Mouse (Mus musculus): ENCODE data around the gene Rnf126.

Gene Rnf126

DNA sequence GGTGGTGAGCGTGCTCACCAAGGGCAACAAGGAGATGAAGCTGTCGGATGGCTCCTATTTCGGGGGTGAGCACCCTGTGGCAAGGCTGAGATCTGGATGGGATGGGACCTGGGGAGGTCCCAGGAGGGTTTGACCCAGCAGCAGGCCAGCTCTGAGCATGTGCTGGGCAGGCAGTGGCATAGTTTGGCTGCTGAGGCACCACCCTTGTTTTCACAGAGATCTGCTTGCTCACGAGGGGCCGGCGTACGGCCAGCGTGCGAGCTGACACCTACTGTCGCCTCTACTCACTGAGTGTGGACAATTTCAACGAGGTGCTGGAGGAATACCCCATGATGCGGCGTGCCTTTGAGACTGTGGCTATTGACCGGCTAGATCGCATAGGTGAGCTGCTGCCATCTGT is 32.9 kb downstream of the Rnf126 start:
- no peak for DNase-seq (ENCODE audit: low read depth, low spot score)

DNA sequence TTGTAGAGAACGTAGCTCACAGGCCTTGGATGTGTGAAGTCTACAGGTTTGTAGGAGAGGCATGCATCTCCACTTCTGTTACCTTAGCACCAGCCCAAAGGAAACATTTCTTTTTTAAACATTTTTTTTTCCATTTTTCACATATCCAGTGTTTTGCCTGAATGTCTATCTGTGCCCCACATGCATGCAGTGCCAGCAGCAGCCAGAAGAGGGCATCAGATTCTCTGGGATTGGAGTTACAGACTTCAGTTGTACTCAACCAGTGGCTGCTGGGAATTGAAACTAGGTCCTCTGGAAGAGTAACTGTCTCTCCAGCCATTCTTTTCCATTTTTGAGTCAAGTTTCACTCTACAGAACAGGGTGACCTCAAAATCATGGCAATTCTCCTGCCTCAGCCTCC is 34.3 kb downstream of the Rnf126 start:
- DNase-seq (ENCODE audit: low read depth, low spot score): no peak

DNA sequence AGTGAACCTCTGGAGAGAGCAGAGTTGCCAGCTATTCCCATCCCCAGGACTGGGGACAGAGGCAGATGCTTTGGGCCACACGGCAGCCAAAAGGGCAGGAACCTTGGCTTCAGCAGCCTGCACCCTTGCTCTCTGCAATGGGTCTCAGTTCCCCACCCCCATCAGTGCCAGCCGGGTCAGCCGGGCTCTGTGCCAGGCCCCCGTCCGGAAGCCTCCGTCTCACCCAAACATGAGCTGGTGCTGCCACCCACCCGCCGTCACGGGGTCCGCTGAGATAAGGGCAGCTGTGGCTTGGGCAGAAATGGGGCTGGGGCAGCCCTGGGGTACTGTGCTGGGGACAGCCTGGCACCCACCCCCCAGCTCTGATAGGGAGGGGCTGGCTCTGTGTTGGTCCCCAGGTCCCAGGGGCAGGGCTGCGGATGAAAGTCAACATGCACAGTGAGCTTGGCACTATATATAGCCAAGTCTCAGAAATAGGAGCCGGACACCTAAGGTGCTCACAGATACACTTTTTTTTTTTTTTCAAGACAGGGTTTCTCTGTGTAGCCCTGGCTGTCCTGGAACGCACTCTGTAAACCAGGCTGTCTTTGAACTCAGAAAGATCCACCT is 37.3 kb downstream of the Rnf126 start:
- DNase-seq (ENCODE audit: low read depth, low spot score): no peak

DNA sequence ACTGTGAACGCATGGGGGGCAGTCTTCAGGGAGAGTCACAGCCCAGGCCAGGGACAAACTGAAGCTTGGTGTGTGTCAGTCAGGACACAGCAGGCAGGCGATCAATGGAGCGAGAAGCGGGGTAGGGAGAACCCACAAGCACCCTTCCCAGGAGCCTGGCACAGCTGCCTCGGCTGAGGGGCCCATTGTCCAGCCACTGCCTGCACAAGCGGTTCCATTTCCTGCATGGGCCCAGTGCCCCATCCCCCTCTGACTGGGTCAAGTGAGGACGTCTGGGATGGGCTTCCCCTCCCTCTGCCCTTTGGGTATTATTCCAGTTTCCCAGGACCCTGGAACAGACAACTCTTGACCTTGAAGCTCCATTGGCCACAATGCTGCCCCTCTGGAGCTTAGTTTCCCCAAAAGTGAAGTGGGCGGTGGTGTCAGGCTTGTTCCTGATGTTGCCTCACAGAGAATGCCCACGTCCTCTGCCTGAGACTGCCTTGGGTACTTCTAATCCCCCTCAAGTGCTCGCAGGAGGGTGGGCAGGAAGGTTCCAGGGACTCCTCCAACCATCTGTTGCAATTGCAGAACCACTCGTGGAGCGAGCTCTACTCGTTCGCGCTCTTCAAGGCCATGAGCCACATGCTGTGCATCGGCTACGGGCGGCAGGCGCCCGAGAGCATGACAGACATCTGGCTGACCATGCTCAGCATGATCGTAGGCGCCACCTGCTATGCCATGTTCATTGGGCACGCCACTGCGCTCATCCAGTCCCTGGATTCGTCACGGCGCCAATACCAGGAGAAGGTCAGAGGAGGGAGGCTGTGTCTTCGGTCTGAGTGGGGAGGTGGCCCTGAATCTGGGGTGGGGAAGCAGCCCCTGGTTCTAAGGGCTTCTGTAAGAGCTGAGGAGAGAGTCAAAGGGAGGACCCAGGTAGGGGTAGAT is 38.2 kb downstream of the Rnf126 start:
- no peak for DNase-seq (ENCODE audit: low read depth, low spot score)

DNA sequence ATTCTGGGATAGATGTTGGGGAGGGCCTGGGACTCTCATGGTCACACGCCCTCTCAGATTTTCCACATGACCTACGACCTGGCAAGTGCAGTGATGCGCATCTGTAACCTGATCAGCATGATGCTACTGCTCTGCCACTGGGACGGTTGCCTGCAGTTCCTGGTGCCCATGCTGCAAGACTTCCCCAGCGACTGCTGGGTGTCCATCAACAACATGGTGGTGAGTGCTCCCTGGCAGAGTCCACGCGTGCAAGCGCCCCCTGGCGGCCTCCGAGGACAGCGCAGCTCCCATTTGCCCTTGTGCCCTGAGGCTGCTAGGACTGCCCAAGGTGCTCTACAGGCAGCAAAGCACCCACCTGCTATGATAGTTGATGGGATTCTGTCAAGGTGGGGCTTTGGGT is 40.7 kb downstream of the Rnf126 start:
- no peak for DNase-seq (ENCODE audit: low read depth, low spot score)

DNA sequence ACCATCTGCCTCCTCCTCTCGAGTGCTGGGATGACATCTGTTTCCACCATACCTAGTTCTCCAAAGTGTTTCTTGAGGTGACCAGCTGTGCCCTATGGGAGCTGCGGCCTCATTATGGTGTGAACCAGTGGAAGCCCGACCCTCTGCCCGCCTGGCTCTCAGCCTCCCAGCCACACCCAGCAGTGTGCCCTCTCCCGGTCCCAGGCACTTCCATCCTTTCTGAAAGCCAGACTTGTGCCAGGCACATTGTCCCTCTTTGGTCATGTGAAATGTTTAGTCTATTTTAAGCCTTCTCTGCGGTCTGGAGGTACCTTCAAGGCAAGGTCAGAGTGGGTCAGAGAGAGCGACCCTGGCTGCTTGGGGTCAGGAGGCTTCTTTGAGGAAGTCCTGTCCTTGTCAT is 43.1 kb downstream of the Rnf126 start:
- DNase-seq (ENCODE audit: low read depth, low spot score): no peak

DNA sequence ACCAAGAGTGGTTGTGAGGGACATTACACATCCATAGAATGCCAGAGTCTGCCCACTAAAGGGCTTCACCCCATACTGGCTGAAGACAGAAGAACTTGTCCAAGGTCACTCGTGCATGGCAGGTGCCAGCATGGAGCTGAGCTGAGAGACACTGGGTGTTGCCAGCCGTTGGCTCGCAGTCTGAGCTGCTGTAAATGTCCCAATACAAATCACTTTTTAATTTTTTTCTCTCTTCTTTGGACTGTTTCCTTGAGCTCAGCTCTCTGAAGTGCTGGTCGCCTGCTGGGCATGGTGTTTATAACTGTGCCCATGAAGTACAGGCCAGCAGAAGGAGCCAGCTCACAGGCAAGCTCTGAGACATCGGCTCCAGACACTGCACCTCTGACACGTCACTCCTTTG is 43.7 kb downstream of the Rnf126 start:
- DNase-seq (ENCODE audit: low read depth, low spot score): no peak

DNA sequence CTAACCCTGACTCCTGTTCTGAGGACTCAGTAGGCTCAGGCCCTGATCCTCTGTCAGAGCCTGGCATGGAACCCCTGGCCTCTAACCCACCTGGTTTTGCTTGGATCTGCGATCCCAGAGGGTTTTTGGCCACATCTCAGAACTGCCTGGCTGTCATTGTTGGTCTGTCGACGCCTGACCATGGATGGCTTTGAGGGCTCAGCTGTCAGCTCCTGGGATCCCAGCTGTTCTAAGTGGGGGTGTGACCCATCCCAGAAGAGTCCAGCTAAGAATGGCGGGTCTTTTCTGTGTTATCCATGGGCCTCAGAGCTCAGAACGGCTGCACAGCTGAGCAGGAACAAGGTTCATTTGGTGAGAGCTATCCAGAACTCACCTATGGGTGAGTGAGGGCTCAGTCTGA is 45.7 kb downstream of the Rnf126 start:
- no peak for DNase-seq (ENCODE audit: low read depth, low spot score)

DNA sequence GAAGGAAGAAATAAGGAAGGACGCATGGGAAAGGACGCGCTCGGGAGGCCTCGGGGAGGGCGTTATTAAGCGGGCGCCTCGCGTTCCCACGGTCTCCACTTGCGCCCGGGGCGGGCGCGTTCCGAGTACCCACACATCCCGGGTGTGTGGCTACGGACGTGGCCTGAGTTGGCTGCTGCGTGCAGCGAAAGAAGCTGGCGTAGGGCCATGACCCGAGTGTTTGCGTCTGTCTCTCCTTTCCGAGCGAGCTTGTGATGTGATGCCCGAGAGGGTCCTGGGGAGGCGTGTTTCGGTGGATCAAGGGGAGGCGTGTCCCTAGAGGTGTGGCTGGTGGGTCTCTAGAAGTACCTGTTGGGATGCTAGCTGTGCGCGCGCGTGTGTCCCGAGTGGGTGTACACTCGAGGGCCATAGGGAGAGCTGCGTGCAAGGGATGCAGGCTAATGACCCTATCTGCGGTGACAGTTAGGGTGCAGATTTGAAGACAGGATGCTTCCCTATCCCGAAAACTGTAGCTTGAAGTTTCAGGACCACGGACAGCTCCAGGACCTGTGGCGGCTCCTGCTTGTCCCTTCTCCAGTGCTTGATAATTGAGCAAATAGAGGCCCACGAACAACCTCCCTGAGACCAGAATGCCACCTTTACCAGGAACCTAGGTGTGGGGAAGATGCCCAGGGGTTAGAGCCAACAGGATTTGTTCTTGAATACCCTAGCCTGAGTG is 49.0 kb downstream of the Rnf126 start:
- no peak for DNase-seq (ENCODE audit: low read depth, low spot score)

DNA sequence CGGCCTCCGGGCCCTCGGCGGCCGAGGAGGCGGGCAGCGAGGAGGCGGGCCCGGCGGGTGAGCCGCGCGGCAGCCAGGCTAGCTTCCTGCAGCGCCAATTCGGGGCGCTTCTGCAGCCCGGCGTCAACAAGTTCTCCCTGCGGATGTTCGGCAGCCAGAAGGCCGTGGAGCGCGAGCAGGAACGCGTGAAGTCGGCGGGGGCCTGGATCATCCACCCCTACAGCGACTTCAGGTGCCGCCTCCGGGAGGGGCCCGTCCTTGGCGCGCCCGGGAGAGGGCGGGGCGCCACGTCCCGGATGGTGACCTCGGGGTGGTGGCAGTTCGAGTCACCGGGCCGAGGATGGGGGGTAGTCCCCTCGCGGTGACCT is 49.8 kb downstream of the Rnf126 start:
- DNase-seq (ENCODE audit: low read depth, low spot score): no peak

DNA sequence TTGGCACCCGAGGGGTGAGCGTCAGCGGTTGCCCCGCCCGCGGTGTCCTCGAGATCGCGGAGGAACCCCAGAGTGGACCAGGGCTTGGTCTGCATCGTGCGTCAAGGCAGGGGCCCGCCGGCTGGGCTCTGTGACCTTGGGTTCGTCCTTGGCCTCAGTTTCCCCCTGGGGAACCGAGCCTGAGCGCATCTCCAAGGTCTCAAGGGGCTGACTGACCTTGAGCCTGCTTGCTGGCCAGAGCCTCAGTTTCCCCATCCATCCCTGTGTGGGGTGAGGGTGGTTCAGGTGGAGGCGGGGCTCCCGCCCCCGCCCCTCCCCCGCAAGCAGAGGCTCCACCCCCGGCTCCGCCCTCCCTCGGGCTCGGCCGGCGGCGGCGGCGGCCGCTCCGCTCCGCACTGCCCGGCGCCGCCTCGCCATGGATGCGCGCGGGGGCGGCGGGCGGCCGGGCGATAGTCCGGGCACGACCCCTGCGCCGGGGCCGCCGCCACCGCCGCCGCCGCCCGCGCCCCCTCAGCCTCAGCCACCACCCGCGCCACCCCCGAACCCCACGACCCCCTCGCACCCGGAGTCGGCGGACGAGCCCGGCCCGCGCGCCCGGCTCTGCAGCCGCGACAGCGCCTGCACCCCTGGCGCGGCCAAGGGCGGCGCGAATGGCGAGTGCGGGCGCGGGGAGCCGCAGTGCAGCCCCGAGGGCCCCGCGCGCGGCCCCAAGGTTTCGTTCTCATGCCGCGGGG is 50.3 kb downstream of the Rnf126 start, which contains the start of gene Hcn2:
Hcn2 (plus strand) TSS at position 381 of the 734 bp plus-strand sequence.
- DNase-seq (ENCODE audit: low read depth, low spot score): no peak

DNA sequence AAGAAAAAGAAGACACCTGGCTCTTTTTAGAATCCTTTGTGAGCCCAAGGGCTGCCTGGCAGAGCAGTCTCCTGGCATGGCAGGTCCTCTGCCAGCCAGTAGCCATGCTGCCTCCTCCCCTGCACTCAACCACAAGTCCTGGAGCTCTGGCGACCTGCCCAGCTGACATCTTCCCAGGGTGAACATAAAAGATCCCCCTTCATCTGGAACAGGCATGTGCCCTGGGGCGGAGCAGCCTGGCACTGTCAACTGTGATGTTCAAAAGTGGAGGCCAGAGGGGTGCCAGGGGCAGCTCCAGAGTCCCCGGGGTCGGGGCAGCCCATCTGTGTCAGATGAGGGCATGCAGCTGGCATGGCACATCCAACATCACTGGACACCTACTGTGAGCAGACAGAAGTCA is 51.8 kb downstream of the Rnf126 start:
- no peak for DNase-seq (ENCODE audit: low read depth, low spot score)

DNA sequence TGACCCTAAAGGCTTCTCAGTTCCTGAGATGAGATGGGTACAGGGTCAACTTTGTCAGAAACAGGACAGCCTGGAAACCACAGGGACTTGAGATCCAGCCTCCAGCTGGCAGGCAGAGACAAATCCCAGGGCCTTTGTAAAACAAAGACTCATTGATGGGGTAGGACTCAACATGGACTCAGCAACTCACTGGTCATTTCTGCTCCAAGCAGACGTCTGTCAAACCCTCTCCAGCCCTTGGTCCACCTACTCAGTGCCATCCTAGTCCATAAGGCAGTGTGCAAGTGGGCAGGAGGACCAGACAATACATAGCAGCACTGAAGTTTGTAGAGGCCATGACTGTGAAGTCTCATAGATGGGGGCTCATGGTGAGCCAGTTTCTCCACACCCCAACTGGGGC is 53.6 kb downstream of the Rnf126 start:
- DNase-seq (ENCODE audit: low read depth, low spot score): no peak

DNA sequence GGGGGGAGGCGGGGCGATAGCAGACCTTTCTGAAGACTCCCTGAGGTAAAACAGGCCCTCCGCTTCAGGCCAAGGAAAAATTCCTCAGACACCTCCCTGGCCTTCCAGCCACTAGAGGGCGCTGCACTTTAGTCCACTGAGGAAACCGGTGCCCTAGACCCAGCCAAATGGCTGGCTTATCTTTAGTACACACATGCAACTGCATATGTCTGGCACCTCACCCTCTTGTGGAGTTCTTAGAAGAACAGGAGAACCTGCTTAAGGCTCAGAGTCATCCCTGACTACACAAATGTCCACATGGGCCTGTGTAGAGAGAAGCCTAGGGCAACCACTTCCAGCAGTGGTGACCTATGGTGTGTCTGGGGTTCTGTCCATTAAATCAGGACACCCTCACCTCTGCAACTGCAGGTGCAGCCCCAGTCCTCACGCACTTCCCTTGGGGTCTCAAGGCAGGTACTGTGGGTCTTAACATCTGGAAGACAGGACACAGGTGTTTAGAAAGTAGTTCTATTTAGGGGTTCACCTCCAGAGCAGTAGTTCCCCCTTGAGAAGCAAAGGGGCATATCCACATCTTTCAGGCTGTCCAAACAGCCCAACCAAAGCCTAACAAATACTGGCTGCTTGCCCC is 54.1 kb downstream of the Rnf126 start:
- peak; percentile 57 for DNase-seq (ENCODE audit: low read depth, low spot score)

DNA sequence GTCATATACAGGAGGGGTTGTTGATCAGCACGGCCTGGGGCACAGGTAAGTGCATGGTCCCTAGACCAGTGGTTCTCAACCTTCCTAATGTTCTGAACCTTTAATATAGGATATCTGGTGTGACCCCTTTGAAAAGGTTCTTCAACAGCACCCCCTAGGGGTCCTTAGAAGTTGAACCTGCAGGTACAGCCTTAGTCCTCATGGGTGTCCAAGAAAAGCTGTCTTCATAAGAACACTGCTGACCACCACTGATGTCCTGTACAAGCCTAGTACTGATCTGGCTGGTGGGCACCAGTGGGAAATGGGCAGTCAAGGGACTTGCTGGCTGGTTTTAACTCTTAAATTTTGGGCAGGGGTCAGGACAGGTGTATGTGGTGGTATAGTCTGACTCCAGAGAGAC is 54.7 kb downstream of the Rnf126 start:
- no peak for DNase-seq (ENCODE audit: low read depth, low spot score)

DNA sequence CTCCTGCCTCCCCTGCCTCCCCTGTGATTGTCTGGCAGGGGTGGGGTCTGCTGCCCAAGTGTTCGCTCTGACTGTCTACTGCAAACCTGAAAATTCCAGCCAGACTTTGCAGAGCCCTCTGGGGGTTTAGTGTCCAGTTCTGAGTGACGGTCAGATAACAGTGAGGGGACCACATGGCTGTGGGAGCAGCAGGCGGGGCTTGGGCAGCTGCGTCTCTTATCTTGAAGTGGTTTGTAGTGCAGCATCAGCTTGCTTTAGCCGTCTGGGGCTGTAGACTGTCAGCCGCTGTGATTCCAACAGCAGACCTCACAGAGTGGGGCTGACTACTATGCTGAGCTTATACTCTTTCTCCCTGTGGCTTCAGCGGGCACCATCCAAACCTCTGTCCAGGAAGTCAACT is 57.4 kb downstream of the Rnf126 start:
- no peak for DNase-seq (ENCODE audit: low read depth, low spot score)

DNA sequence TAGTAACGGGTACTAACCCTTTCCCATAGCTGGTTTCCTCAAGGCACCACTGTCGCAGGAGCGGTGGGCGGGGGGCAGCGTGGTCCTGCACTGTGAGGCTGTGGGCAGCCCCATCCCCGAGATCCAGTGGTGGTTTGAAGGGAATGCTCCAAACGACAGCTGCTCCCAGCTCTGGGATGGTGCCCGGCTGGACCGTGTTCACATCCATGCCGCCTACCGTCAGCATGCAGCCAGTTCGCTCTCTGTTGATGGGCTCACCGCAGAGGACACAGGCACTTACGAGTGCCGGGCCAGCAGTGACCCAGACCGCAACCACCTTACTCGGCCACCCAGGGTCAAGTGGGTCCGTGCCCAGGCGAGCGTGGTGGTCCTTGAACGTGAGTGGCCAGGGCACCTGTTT is 58.1 kb downstream of the Rnf126 start:
- DNase-seq (ENCODE audit: low read depth, low spot score): no peak
